Mouse (Mus musculus) urinary bladder, adult 18-20 months (tissue): ENCODE data around the gene Brip1.

Source experiments
- DNase-seq, 2 experiments: peaks; one replicate each; pipeline ENCODE4 v3.0.0; 2022; ENCODE audit warnings: low spot score in 2 of 2, mixed read lengths in 2 of 2

Gene Brip1

DNA sequence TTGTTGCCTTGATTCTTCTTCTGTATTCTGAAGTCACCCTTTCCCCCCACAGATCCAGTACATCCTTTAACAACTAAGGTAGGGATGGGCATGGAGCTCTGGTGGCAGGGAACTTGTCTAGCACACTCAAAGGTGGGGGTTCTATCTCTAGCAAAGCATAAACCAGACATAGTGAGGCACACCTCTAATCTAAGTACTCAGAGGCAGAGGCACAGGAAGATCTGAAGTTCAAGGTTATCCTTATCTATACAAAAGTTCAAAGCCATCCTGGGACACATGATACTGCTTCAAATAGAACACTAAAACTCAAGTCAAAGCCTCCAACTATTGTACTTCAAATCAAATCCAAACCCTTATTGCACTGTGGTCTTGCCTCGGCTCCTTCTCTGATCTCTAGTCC is 85.0 kb downstream of the Brip1 start:
- DNase-seq, result no peak

DNA sequence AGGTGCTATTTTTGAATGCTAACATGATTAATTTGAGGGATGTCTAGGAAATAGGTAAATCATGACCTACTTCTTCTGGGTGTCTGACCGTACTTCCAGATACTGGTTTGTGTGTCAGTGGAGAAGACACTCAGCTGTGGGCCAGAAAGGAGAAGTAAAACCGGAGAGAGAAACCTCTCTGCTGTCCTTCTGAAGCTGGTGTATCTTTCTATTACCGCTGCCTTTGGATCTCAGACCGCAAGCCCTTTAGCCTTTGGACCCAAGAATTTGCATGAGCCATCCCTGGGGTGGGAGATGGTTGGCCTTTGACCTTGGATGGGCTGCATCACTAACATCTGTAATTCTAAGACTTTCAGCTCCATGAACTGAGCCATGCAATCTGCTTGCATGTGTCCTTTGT is 93.7 kb downstream of the Brip1 start:
- no peak for DNase-seq

DNA sequence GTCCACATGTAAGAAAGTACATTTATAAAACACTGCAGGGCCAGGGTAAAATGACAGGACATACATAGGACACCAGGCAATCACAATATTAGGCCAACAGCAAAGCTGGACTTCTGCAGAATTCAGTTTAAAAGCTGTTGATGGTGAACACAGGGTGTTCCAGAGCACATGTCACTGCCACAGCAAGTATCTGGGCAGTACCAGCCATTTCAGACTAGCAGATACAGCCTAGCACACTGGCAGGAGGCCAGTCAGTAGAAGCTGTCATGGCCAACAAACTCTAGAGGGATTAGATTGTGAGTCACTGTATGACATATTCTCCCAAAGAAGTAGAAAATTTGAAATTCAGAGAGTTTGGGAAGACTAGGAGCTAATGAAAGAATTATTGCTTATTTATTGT is 94.4 kb downstream of the Brip1 start:
- no peak for DNase-seq

DNA sequence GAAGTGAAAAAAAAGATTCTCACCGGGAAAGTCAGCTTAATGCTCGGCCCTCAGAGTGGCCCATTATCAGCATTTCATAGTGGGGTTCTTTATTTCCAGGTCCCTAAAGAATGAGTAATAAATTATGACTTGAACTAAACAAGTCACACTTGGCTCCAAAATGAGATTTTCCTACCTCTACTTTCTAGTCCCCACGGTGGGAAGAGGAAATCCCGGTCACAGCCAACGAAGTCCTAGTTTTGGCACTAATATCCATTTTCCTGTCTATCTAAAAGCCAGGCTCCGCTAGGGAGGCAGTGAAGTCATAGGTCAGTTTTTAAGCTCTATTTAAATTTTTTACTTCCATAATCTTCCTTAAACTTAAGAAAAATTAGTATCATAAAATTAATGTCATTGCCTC is 99.8 kb downstream of the Brip1 start:
- DNase-seq, result no peak

DNA sequence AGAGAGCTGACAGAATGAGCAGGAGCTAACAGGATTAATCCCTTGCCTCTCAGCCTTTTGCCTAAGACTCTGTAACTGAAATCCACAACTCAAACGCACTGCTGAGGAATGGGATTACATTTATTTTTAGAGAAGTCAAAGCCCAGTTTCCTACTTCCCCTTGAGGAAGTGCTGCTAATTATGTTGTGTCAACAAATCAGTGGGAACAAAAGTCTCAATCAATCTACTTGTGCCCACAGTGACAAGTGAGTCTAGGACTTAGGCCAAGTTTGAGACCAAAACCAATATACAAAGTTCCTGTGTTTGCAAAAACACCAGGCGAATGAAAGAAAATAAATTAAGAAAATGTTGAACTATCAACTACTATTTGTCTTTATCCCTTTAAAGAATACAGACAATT is 101.7 kb downstream of the Brip1 start:
- no peak for DNase-seq

DNA sequence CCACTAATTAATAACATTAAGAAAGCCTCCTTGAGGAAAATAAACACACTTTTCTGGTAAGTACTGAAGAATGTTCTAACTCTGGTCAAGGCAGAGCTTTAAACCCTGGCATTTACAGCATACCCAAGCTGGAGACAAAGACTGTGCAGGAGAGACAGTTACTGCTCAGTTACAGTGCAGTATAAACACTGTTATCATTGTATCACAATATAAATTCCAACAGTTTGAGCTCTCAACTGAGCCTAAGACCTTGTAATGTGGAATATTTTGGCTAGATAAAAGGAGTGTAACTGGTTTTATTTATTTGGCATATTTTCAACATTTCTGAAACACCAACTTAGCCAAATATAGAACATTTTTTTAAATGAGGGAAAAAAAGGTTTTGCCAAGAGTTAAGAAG is 112.2 kb downstream of the Brip1 start:
- no peak for DNase-seq

DNA sequence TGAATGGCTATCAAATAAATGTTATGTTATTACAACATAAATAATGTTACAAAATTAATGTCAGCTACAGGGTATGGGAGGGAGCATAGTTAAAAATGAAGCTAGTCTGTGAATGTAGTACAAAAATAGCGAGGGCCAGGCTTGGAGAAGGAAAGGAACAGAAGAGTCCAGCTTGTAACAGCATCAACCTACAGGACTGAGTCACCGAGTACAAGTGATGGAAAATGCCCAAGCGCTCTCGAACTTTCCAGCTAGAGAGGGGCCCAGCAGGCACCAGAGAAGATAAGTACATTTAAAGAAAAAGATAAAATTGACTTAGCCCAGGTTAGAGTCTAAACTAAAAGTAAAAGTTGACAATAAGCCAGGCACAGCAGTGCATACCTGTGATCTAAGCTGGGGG is 116.5 kb downstream of the Brip1 start:
- no peak for DNase-seq

DNA sequence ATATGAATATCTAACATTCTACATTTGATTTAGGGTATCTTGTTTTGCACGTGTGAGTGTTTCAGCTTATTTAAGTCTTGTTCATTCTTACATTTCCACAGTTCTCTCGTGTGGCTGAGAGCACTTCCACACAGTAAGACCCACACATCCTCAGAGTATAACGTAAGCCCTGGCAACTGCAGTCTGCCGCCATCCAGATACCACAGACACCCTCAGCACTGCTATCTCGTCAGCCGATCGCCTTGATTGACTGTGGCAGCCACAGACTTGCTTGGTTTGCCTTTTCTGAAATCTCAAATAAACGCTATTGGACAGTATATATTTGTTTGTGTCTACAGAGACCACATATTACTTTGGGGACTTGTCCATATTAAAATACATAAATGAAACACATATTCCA is 123.0 kb downstream of the Brip1 start:
- DNase-seq, result no peak

DNA sequence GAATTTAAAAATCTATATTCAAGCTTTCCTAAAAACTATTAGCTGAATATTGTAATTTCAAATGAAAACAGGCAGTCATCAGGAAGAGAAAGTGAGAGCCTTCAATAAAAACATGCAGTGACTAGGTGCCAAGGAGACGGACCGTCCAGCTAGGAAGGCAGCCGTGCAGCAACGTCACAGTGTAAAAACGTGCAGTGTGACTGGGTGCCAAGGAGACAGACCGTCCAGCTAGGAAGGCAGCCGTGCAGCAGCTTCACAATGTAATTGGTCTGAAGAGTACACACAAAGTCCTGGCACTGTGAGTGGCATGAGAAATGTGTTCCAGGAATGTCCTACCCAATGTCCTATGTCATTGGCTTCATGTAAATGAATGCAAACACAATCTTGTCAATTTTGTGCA is 124.0 kb downstream of the Brip1 start:
- no peak for DNase-seq

DNA sequence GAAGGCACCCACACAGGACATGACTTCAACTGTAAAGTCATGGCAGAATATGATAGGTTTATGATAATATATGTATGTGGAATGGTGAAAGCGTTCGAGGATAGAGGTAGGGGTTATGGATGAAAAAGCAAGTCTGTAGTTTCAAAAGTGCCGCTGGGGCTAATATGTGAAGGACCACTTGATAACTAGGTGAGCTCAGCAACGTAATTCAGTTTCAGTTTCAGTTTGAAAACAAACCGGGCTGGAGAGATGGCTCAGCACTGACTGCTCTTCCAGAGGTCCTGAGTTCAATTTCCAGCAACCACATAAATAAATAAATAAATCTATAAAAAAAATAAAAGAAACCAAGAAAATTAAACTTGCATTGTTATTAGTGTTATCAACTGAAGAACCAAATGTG is 124.6 kb downstream of the Brip1 start:
- no peak for DNase-seq

DNA sequence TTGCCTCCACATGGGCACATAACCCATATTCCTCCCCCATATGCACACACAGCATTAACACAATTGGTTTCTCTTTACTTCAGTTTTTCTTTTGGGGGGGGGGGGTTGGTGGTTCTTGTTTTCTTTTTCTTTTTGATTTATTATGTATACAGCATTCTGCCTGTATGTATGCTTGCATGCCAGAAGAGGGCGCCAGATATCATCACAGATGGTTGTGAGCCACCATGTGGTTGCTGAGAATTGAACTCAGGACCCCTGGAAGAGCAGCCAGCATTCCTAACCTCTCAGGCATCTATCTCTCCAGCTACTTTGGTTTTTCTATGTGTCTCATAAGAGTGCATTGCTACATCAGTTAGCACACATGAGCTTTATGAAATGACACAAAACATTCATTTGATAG is 125.6 kb downstream of the Brip1 start:
- DNase-seq, result no peak

DNA sequence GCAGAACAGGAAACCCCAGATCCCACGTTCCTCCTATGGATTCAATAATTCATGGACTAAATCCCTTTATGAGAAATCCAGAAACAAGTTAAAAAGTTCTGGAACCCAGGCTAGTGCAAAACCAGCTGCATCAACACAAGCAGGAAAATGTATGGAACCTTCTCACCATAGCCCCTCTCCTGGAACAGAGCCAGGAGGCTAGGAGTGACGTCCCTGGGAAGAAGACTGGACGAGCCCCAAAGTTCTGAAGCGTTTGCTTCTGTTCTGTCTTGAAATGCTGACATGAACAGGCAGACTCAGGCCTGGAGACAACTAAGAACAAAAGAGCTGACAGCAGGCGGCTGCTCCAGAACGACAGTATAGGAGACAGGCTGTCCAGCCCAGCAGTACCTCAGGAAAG is 132.3 kb downstream of the Brip1 start:
- DNase-seq, result no peak

DNA sequence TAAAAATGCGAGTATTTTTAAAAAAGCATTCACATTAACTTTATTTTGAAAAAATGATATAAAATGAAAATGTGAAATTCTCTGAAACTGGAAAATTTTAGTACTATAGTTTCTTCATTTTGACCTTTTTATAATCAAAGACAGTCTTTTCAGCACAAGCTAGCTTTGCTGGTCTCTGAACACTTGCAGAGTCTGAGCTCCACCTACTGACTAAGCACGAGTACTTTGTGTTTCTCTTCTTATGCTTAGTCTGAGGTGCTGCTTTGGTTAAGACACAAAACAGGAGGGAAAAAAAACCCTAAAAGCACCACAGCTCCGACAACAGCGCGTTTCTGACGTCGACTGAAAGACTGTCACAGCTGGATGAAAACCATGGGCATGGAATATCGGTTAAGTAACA is 133.8 kb downstream of the Brip1 start:
- DNase-seq, result no peak

DNA sequence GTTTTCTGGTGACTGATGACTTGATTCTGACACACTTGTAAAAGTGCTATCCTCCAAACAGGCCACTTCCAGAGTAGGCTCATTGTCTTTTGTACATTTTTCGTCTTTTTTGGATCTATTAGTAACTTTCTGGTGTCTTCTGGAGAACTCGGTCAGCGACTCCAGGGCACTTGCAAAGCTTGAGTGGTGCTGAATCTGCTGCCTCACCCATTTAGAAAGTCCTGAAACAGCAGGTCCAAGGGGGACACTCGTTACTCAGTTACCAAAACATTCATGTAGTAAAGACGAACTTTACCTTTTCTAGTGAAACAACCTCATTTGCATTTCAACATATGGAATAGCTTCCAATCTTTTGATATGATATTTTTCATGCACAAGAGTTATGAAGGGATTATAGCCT is 136.1 kb downstream of the Brip1 start:
- no peak for DNase-seq

DNA sequence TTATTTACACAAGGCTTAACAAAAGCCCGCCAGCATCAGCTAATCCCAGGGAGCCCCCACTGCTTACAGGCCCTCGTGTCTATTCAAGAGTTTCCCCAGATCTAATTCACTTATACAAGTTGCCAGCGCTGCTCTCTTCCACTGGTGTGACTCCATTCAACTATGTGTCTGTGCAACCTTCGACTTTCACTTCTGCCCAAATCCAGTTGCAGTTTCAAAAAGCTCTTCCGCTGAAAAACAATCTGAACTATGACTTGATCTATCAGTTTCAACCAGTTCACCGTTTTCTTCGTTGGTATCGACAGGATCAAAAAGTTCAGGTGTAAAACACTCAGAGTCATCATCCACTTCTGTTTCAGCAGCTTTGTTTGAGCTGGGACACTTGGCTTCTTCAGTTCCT is 139.8 kb downstream of the Brip1 start:
- no peak for DNase-seq

DNA sequence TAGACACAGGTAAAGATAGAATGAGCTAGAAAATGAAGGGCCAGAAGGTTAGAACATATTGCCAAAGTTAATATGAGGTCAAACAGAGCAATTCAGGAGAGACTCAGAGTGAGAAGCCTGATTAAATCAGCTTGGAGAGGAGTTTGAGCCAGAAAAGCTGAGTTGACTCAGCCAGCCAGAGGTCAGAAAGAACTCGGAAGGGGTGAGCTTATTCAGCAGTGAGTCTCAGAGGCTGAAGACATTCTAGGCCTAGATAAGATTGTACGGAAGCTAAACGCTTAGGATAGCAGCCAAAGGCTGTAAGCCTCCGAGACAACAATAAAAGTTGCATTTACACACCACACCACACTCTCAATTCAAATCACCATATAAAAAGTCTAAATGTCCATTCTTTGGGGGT is 141.9 kb downstream of the Brip1 start:
- DNase-seq, result no peak

DNA sequence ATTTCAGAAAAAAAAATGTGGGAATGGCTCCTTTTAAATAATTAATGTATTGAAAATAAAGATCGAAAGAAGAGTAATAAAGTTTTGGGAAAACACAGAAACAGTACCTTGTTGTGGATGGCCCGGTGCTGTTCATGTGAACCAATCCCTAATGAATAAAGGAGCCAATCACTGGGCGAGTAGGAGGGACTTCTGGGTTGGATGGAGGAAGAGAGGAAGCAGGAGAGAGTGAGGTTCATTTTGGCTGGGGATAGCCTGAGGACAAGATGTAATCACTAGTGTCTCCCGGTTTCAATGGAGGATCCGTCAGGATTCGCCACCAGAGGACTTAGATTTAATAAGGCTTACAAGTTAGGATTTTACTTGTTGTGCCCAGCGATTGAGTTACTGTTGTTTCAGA is 145.2 kb downstream of the Brip1 start:
- no peak for DNase-seq

DNA sequence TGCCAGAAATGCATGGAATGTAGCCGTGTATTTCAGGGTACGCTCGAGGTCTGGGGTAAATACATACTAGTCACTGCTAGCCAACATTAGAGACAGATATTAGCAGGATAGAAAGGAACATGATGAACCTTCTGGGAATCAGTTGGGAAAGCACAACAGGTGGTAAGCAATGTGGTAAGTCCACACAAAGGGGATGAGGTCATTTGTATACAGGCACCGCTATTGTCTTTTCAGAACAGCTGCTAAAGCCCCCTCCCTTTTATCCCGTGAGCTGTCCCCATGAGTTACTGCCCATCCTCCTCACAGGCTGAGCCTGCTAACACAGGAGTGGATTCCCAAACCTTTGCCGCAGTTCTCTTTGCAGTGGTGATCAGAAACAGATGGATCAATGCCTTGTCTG is 149.6 kb downstream of the Brip1 start:
- no peak for DNase-seq

DNA sequence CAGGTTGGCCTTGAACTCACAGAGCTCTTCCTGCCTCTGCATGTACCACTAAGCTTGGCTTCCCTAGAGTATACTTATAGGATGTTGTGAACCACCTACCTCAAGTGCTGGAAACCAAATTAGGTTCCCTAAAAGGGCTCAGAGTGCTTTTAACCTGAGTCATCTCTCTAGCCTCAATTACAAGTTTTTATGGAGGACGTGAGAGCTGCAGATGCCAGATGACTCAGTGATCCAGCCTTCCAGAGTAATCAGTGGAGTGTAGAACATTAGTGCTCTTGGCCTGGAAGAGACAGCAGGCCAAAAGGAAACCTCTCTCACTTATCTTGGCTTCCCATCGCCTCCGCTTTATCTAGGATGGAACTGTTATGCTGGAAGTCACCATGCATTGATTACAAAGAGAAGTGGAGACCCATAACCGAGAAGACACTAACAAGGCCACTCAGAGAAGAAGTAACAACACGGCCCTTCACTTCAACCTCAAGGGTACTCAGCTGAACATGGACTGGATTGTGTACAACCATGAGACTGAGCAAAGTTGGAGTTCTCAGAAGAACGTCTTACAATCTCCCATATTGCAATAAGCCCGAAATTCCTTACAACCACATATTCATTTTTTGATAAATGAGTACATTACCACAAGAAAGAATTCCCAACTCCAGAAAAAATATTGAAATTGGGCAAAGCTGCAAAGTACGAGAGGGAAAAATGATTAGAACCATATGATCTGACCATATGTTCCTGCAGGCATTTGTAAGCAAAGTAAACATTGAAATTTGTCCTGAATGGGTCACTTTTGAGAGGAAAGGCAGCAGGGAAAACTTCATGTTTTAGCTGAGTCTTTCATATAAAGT is 150.3 kb downstream of the Brip1 start:
- DNase-seq, result peak in 1 of 2 experiments; percentile 7

DNA sequence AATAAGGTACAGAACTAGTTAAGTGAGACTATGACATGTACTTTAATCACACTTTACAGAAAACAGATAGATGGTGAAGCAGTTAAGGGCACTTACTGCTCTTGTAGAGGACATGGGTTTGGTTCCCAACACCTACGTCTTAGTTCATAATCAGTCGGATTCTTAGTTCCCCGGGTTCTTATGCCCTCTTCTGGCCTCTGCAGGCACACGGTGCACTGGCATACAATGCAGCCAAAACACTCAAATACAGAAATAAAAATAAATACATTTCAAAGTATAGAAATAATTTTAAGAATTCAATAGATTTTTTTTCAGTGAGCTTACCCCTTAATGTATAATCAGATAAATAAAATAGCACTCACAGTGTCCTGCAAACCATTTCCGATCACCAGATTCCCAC is 161.0 kb downstream of the Brip1 start:
- DNase-seq, result no peak

DNA sequence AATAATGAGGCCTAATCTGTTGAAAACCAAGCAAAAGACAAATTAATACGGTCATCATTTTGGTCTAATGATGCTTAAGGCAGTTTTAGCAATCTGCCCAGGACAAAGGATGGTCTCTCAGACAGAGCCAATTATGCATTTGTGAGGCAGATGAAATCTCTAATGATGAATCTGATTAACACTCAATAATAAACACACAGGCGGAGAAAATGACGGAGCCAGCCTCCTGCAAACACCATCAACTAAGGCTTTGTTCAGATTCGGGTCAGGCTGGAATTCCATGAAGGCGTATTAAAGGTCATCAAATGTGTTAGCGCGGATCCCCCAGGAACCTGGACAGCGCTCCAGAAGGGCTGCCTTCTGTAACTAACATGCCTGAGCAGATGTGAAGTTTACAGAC is 161.6 kb downstream of the Brip1 start:
- DNase-seq, result no peak

DNA sequence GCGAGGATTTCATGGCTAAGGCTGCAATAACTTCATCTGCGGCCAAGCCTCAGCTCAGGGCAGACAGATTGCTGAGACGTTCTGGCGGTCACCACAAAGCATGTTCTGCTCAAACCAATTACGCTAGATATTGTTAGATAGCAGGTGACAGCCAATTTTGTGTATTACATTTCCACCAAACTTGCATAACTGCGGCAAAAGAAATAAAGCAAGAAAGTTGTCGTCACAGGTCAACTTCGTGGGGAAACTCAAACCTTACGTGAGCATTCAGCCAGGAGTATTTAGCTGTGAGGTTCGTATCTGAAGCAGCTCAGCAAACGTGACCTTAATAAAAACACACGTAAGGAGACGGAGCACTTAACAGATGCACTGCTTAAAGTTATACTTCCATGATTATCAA is 162.3 kb downstream of the Brip1 start:
- no peak for DNase-seq

DNA sequence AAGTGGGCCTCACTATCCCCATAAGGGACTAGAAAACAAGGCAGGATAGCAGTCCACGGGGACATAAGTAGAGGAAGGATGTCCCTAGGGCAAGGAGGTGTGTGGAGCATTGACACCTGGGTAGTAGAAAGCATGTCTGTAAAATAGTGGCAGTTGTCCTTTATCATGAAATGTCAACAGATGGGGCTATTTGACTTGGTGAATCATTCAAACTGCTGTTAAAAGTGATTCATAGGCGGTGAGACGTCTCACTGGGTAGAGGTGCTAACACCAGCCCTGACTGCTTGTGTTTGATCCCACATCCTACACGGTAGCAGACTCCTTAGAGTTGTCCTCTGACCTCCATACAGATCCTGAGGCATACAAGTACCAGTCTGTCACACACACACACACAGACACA is 168.1 kb downstream of the Brip1 start:
- no peak for DNase-seq

DNA sequence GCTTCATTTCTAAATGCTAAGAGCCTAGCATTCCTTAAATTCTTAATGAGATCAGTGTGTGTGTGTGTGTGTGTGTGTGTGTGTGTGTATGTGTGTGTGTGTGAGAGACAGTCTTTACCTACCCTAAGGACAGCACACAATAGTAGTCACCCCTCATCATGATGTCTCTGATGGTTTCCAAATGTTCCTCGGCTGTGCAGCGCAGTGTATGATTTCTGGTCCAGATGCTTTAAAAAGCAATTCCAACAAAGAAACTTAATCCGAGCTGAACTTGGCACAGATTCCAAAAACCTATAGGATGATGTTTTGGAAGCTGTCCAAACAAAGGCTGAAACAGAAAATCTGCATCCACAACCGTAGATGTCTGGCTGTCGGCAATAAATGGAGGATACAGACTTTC is 173.0 kb downstream of the Brip1 start:
- DNase-seq, result no peak
